Mouse (Mus musculus) lung, postnatal 0 days (tissue): ENCODE measurements at regions not wholly inside any gene's neighbourhood (a gene's known extent, or its start where the extent isn't known, plus 50 kb on each side); places are given as distances from the start of the nearest gene placed in this dataset.

Experiments
- CTCF ChIP-seq: IDR thresholded peaks from 2 replicates; pipeline ENCODE4 v1.5.1; 2016; ENCODE audit warnings: antibody characterized with exemption, mild to moderate bottlenecking
- EP300 ChIP-seq: IDR thresholded peaks from 2 replicates; pipeline ENCODE4 v1.6.1; 2016; ENCODE audit warnings: antibody characterized with exemption, mild to moderate bottlenecking, control low read depth

DNA sequence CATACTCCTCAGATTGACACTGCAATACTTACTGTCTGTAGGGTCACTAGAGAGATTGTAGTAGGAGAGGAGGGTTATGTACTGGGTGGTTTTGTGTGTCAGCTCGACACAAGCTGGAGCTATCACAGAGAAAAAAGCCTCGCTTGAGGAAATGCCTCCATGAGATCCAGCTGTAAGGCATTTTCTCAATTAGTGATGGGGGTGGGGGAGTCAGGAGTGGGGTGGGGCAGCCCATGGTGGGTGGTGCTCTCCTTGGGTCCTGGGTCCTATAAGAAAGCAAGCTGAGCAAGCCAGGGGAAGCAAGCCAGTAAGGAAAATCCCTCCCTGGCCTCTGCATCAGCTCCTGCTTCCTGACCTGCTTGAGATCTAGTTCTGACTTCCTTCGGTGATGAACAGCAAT, 449.5 kb upstream of the Arglu1 start:
- TF ChIP-seq CTCF = no peak
- TF ChIP-seq EP300 = no peak
